Mouse (Mus musculus): ENCODE measurements at regions not wholly inside any gene's neighbourhood (a gene's known extent, or its start where the extent isn't known, plus 50 kb on each side); places are given as distances from the start of the nearest gene placed in this dataset.
"Not testable (repeated sequence)": the region's sequence is repeated elsewhere in the genome, so short reads cannot be mapped to it uniquely, and the experiment has no call there.

DNA sequence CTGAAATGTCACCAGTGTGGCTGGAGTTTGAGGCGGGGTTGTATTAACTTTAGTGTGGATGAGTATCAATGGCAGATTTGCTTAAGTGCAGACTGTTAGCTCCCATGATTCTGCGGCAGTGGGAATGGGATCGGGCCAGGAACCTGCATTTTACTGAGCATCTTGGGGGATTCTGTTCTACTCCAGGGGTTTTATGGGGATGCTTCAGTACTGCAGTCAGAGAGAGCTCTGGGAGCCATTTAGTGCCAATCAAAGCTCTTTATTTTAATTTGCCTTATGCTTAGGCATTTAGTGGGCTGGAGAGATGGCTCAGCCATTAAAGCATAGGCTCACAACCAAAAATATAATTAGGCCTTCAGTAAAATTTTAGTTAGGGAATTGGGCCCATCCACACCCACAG is 148.0 kb upstream of the Ddhd1 start:
- DNase-seq (ENCODE audit: low spot score) = no peak
- no peaks in the 10 kb centered on the region for H3K9me3 ChIP-seq (ENCODE audit: low read length)

DNA sequence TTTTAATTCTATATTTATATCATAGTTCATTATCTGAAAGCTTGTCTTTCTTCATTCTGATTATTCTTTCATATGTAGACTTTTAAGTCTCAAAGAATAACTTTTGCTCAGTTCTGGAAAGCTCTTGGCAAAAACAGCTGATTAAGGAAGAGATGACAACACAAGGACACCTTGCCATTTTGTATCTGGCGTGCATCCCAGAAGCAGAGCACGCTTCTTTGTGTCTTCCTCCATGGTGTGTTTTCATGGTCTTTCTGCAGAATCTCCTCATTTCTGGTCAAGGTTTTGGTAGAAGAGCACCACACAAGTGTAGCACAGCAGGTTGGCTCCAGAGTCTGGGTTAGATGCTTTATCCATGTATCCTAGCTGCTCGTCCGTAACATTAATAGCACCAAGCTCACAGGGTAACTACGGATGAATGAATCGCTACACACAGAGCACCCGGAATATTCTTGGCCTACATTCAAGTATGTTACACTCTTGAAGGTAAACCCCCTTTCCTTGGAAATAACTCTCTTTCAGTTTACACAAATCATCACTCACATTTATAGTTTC is 148.9 kb upstream of the Ddhd1 start:
- Histone ChIP-seq H3K27ac (no peak overlapping the region), H3K36me3 (ENCODE audit: insufficient read depth, low read length) (no peaks in the 10 kb centered on the region), H3K4me1 (ENCODE audit: insufficient read depth, low read length) (no peaks in the 10 kb centered on the region), H3K4me2 (ENCODE audit: low read depth, low read length) (no peak overlapping the region), H3K27me3 (ENCODE audit: insufficient read depth, low read length) (no peaks in the 10 kb centered on the region), H3K9me3 (ENCODE audit: low read length) (no peaks in the 10 kb centered on the region), H3K9ac (replicated peaks; ENCODE audit: low read length) (no peak overlapping the region), H3K4me3 (ENCODE audit: low read length) (no peak overlapping the region)
- TF ChIP-seq CTCF (IDR thresholded peaks at IDR 0.05; ENCODE audit: low read depth) = no peak
- 47% methylated on average over 7 of the region's 7 CpGs for WGBS
- DNase-seq (ENCODE audit: low spot score) (peak; percentile 31), ATAC-seq (no peak)

More for the DNA sequence above, 148.0 kb upstream of the Ddhd1 start:
- H3K27me3 ChIP-seq (ENCODE audit: insufficient read depth, low read length) = no peaks in the 10 kb centered on the region
- no peak overlapping the region for H3K4me2 ChIP-seq (ENCODE audit: low read depth, low read length)
- no peak for TF ChIP-seq CTCF (IDR thresholded peaks at IDR 0.05; ENCODE audit: low read depth)
- H3K36me3 ChIP-seq (ENCODE audit: insufficient read depth, low read length) = no peaks in the 10 kb centered on the region
- 79% methylated on average over 3 of the region's 3 CpGs for WGBS
- H3K9ac ChIP-seq (replicated peaks; ENCODE audit: low read length) = no peak overlapping the region
- no peak for ATAC-seq
- H3K27ac ChIP-seq = no peak overlapping the region
- no peak overlapping the region for H3K4me3 ChIP-seq (ENCODE audit: low read length)
- no peaks in the 10 kb centered on the region for H3K4me1 ChIP-seq (ENCODE audit: insufficient read depth, low read length)

DNA sequence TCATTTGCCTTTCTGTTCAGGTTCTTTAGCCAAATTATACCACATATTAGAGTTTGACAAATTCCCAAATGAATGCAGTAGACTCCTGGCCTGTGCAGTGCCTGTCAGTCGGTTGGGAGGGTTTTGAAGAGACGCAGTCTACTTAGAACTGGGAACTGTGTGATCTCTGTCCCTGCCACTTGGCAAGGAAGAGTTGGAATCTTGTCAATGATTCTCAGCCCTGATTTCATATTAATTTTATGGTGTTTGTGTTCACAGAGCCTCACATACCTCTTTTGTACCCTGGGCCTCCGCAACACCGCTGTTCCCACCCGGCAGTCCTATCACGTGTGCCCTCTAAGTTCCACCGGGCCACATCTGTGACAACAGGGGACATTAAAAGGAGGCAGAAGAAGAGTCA is 149.8 kb upstream of the Ddhd1 start:
- Histone ChIP-seq H3K9me3 (ENCODE audit: low read length) (no peaks in the 10 kb centered on the region), H3K4me3 (ENCODE audit: low read length) (no peak overlapping the region), H3K27me3 (ENCODE audit: insufficient read depth, low read length) (no peaks in the 10 kb centered on the region), H3K36me3 (ENCODE audit: insufficient read depth, low read length) (no peaks in the 10 kb centered on the region), H3K4me1 (ENCODE audit: insufficient read depth, low read length) (no peaks in the 10 kb centered on the region), H3K27ac (no peak overlapping the region), H3K4me2 (ENCODE audit: low read depth, low read length) (no peak overlapping the region), H3K9ac (replicated peaks; ENCODE audit: low read length) (no peak overlapping the region)
- DNase-seq (ENCODE audit: low spot score) = no peak
- no peak for TF ChIP-seq CTCF (IDR thresholded peaks at IDR 0.05; ENCODE audit: low read depth)
- 79% methylated on average over 7 of the region's 7 CpGs for WGBS
- no peak for ATAC-seq

DNA sequence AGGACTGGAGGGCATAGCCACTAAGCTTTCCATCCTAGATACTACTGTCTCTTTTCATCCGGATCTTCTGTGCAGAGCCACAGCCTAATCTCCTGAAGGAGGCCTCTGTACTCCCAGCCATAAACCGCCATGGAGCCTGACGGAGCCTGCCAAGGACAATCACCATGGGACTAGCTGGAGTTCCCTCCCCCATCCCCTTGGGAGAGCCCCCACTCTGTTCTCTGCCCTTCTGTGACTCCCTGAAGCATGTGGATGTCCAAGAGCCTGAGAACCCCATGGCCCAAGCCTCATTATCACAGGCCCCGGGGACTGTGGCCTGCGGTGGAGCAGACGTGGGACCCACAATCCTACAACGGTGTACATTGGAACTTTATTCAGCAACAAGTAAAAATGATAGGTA is 151.5 kb upstream of the Ddhd1 start:
- ATAC-seq (no peak), DNase-seq (ENCODE audit: low spot score) (no peak)
- Histone ChIP-seq H3K9me3 (ENCODE audit: low read length) (no peaks in the 10 kb centered on the region), H3K4me2 (ENCODE audit: low read depth, low read length) (no peak overlapping the region), H3K4me1 (ENCODE audit: insufficient read depth, low read length) (no peaks in the 10 kb centered on the region), H3K9ac (replicated peaks; ENCODE audit: low read length) (no peak overlapping the region), H3K36me3 (ENCODE audit: insufficient read depth, low read length) (no peaks in the 10 kb centered on the region), H3K27me3 (ENCODE audit: insufficient read depth, low read length) (no peaks in the 10 kb centered on the region), H3K27ac (no peak overlapping the region), H3K4me3 (ENCODE audit: low read length) (no peak overlapping the region)
- TF ChIP-seq CTCF (IDR thresholded peaks at IDR 0.05; ENCODE audit: low read depth) = no peak
- WGBS = 91% methylated on average over 7 of the region's 7 CpGs

DNA sequence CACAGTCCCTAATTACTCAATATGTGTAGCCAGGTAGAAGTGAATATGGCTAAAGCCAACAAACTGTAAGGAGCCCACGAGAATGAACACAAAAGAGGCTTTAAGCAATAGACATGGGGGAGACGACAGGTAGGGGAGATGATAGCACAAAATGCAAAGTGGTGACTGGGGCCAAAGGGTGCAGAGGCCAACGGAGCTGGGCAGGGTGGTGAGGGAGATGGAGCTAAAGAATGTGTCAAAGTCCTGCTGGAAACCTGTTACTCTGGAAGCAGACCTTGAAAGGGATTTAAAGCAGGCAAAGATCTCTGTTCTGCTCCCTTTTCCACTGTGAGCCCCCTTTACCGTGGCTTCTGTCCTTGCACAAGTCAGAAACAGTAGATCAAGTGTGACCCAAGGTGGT is 152.2 kb upstream of the Ddhd1 start:
- H3K27ac ChIP-seq = no peak overlapping the region
- no peak for DNase-seq (ENCODE audit: low spot score)
- H3K4me2 ChIP-seq (ENCODE audit: low read depth, low read length) = no peak overlapping the region
- H3K4me1 ChIP-seq (ENCODE audit: insufficient read depth, low read length) = no peaks in the 10 kb centered on the region
- H3K9ac ChIP-seq (replicated peaks; ENCODE audit: low read length) = no peak overlapping the region
- no peak for ATAC-seq
- no peak overlapping the region for H3K4me3 ChIP-seq (ENCODE audit: low read length)
- H3K27me3 ChIP-seq (ENCODE audit: insufficient read depth, low read length) = no peaks in the 10 kb centered on the region
- no peaks in the 10 kb centered on the region for H3K9me3 ChIP-seq (ENCODE audit: low read length)
- no peak for TF ChIP-seq CTCF (IDR thresholded peaks at IDR 0.05; ENCODE audit: low read depth)
- 74% methylated on average over 4 of the region's 4 CpGs for WGBS
- no peaks in the 10 kb centered on the region for H3K36me3 ChIP-seq (ENCODE audit: insufficient read depth, low read length)

DNA sequence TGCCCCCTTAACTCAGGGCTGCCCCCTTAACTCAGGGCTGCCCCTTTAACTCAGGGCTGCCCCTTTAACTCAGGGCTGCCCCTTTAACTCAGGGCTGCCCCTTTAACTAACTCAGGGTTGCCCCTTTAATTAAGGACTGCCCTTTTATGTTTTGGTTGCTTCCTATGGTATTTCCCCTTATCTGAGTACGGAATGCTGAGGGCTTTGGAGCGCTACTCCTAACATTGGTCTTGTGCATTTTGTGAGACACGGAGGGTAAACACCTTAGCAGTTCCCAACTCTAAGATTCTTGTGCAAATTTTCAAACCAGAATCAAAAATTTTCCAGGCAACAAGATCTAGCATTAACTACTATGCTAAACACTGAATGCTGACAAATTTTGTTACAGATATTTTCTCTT is 152.7 kb upstream of the Ddhd1 start:
- no peak overlapping the region for H3K27ac ChIP-seq
- no peak overlapping the region for H3K4me2 ChIP-seq (ENCODE audit: low read depth, low read length)
- DNase-seq (ENCODE audit: low spot score) = no peak
- H3K36me3 ChIP-seq (ENCODE audit: insufficient read depth, low read length) = no peaks in the 10 kb centered on the region
- WGBS = 81% methylated on average over 3 of the region's 3 CpGs
- no peaks in the 10 kb centered on the region for H3K4me1 ChIP-seq (ENCODE audit: insufficient read depth, low read length)
- H3K9ac ChIP-seq (replicated peaks; ENCODE audit: low read length) = no peak overlapping the region
- no peak overlapping the region for H3K4me3 ChIP-seq (ENCODE audit: low read length)
- no peak for ATAC-seq
- no peaks in the 10 kb centered on the region for H3K9me3 ChIP-seq (ENCODE audit: low read length)
- TF ChIP-seq CTCF (IDR thresholded peaks at IDR 0.05; ENCODE audit: low read depth) = no peak
- no peaks in the 10 kb centered on the region for H3K27me3 ChIP-seq (ENCODE audit: insufficient read depth, low read length)

DNA sequence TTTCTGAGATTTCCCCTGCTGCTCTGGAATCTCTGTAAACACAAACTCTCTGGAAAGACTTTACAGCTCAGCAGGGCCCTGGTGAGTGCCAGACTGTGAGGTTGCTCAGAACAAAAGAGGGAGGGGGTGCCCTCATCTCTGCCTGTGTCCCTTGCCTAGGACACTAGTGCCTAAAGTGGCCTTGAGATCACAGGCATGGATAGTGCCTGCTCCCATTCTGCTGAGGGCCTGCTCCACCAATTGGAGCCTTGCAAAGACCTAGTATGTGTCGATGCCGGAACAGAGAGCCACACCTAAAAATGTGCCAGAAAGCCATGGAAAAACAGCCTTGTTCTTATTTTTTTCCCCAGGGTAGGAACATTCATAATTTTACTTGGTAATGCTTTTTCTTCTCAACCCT is 157.7 kb upstream of the Ddhd1 start:
- Histone ChIP-seq H3K4me3 (ENCODE audit: low read length) (no peak overlapping the region), H3K4me1 (ENCODE audit: insufficient read depth, low read length) (no peaks in the 10 kb centered on the region), H3K9me3 (ENCODE audit: low read length) (no peaks in the 10 kb centered on the region), H3K4me2 (ENCODE audit: low read depth, low read length) (no peak overlapping the region), H3K27ac (no peak overlapping the region), H3K36me3 (ENCODE audit: insufficient read depth, low read length) (no peaks in the 10 kb centered on the region), H3K9ac (replicated peaks; ENCODE audit: low read length) (no peak overlapping the region), H3K27me3 (ENCODE audit: insufficient read depth, low read length) (no peaks in the 10 kb centered on the region)
- ATAC-seq (no peak), DNase-seq (ENCODE audit: low spot score) (no peak)
- WGBS = 92% methylated on average over 2 of the region's 2 CpGs
- no peak for TF ChIP-seq CTCF (IDR thresholded peaks at IDR 0.05; ENCODE audit: low read depth)

DNA sequence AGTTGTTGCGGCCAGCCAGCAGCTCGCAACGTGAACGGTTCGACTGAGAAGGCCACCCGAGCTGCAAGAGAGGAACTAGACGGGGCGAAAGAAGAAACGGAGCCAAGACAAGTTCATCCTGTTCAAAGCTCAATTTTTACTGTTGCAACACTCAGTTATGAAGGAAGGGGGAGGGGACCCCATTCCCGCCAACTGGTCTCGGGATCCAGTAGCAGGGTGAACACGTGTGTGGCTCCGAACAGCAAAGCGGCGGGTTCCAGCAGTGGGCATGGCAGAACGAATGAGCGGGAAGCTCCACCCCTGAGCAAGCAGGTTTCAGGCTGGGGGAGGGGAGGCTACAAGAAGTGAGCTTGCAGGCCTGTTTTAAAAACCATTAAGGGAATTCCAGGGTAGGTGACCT is 158.7 kb upstream of the Ddhd1 start:
- H3K9me3 ChIP-seq (ENCODE audit: low read length); H3K27ac ChIP-seq; H3K36me3 ChIP-seq (ENCODE audit: insufficient read depth, low read length); ATAC-seq; H3K4me2 ChIP-seq (ENCODE audit: low read depth, low read length); H3K27me3 ChIP-seq (ENCODE audit: insufficient read depth, low read length); H3K4me1 ChIP-seq (ENCODE audit: insufficient read depth, low read length); H3K4me3 ChIP-seq (ENCODE audit: low read length); H3K9ac ChIP-seq (replicated peaks; ENCODE audit: low read length); DNase-seq (ENCODE audit: low spot score): not testable (repeated sequence)
- WGBS = 96% methylated on average over 17 of the region's 17 CpGs

Data from hindbrain, postnatal 0 days (tissue).